Mouse (Mus musculus) liver, embryonic 14.5 days (tissue): ENCODE measurements around the gene Podxl2. TPM values are rescaled to one million over a fixed set of nuclear protein-coding genes. Genes with fewer than 3 reads are reported as not detected.

Experiments used
- ATAC-seq: fragments of 200-750 bp; cut with Nextera tagmentation; 2 replicates; pipeline ENCODE4 v1.8.0; 2017; ENCODE audit warnings: moderate number of reproducible peaks, mild to moderate bottlenecking, moderate library complexity; ENCODE audit not compliant: insufficient read depth
- DNase-seq, 3 experiments: peaks; one replicate each; pipeline ENCODE4 v3.0.0-alpha.2; 2012 to 2013; ENCODE audit warnings: low read depth in 3 of 3, low spot score in 3 of 3
- H3K27ac ChIP-seq: fragments of 300-500 bp; sonication (generic); 2 replicates; pipeline ENCODE4 v1.5.1; 2014; ENCODE audit warnings: moderate library complexity, mild to moderate bottlenecking, control low read depth, inconsistent platforms
- H3K27me3 ChIP-seq: fragments of 300-500 bp; sonication (generic); 2 replicates; pipeline ENCODE4 v1.6.1; 2014; ENCODE audit warnings: mild to moderate bottlenecking, low read length, moderate library complexity; ENCODE audit not compliant: control insufficient read depth, insufficient read depth
- H3K36me3 ChIP-seq: fragments of 300-500 bp; sonication (generic); replicated peaks from 2 replicates; pipeline ENCODE4 v1.6.1; 2014; ENCODE audit warnings: low read depth; ENCODE audit not compliant: control insufficient read depth, insufficient read depth
- H3K4me1 ChIP-seq, 2 experiments: fragments of 200-500 bp in 1 of 2; fragments of 300-500 bp in 1 of 2; sonication (generic) in 1 of 2; replicated peaks; 2 replicates each; pipeline ENCODE4 v1.6.1; 2012 to 2014; ENCODE audit warnings: antibody characterized with exemption in 1 of 2, inconsistent platforms in 1 of 2, low read length in 1 of 2; ENCODE audit not compliant: control insufficient read depth in 2 of 2, insufficient read depth in 2 of 2
- H3K4me2 ChIP-seq: fragments of 300-500 bp; sonication (generic); 2 replicates; pipeline ENCODE4 v1.6.1; 2014; ENCODE audit warnings: low read depth, mild to moderate bottlenecking, control low read depth, moderate library complexity
- H3K4me3 ChIP-seq, 2 experiments: fragments of 200-500 bp in 1 of 2; fragments of 300-500 bp in 1 of 2; sonication (generic) in 1 of 2; 2 replicates each; pipeline ENCODE4 v1.5.1; 2012 to 2014; ENCODE audit warnings: low read depth in 2 of 2, low read length in 2 of 2, mild to moderate bottlenecking in 2 of 2, control low read depth in 1 of 2, inconsistent platforms in 1 of 2, moderate library complexity in 1 of 2; ENCODE audit not compliant: insufficient read depth in 1 of 2
- H3K9ac ChIP-seq: fragments of 300-500 bp; sonication (generic); replicated peaks from 2 replicates; pipeline ENCODE4 v1.6.1; 2014; ENCODE audit warnings: mild to moderate bottlenecking, control low read depth, moderate library complexity
- H3K9me3 ChIP-seq: fragments of 300-500 bp; sonication (generic); 2 replicates; pipeline ENCODE4 v1.6.1; 2016; ENCODE audit warnings: low read length, mixed read lengths; ENCODE audit not compliant: control insufficient read depth
- CTCF ChIP-seq: IDR thresholded peaks from 2 replicates; pipeline ENCODE4 v1.5.1; 2016; ENCODE audit warnings: antibody characterized with exemption, low read depth, control low read depth
- EP300 ChIP-seq: IDR thresholded peaks from 2 replicates; pipeline ENCODE4 v1.6.1; 2016; ENCODE audit warnings: antibody characterized with exemption, low read depth
- WGBS: fragments of 180-500 bp; shearing (Covaris S2); extraction: QIAGEN DNeasy Blood & Tissue Kit; methylation state at CpG from one replicate; pipeline ENCODE4 v1.1.7; 2014; ENCODE audit not compliant: insufficient replicate concordance; 5-methylcytosine and 5-hydroxymethylcytosine counted together
- polyA plus RNA-seq, 2 experiments: library from polyadenylated mRNA; depleted of rRNA in 1 of 2; stranded (reverse) in 1 of 2; unstranded in 1 of 2; fragments of >200 nt; fragmentation: Nextera tagmentation in 1 of 2; extraction: Ambion mirVana in 1 of 2; gene quantifications; 2 replicates each; pipeline versions ENCODE4 v1.2.1 to v1.2.3; 2012 to 2014

Podxl2 gene
- polyA plus RNA-seq, 2 experiments = 1.2 to 1.9 TPM

DNA sequence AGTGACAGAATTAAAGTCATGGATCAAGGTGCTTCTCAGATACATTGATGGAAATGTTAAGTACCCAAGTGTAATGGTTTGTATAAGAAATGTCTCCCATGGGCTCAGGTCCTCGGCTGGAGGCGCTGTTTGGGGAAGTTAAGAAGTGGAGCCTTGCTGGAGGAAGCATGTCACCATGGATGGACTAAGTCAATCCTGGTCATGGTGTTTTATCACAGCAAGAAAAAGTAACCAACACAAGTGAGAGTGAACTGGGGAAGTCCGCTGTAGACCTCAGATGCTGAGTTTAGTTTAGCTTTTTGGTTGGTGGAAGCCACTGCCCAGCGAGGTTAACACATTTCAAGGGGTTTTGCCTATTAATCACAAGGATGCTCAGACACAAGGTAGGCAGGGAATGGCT is 45.3 kb downstream of the Podxl2 start:
- no peak for ATAC-seq

DNA sequence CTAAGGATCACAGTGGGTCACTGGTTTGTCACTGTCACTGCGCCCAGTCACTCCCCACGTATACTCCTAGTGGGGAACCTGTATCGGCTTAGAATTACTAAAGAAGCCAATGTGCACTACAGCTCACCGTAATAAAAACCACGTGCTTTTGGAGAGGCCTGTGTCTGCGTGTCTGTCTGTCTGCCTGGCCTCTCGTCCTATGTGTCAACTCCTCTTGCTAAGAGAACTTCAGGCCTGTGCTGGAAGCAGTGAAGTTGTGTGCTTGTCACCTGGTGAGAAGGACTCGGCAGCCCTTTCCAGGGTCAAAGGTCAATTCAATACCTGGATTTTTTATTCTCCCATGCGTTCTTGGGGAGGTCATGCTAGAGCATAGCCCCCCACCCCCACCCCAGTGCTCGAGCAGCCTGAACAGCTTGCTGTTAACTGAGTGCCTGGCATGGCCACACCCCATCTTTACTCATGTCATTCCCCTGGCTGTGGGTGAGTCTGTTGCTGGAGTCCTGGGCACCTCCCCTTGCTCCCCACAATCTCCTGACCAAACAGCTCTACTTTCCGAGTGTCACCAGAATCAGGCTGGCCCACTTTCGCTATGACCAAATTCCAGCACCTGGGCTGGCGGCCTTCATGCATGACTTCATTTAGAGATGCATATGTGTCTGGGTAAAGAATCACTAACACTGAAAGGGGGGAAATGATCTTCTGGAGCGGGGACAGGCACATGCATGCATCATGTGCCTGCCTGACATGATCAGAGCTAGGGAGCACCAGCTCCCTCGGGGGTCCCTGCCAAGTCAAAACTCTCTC is 46.4 kb downstream of the Podxl2 start:
- no peak overlapping the region for H3K27ac ChIP-seq

More for the DNA sequence above, 45.3 kb downstream of the Podxl2 start:
- Histone ChIP-seq H3K4me3 (no peak overlapping the region), H3K36me3 (peaks cover 3% of the 10 kb centered on the region), H3K27ac (no peak overlapping the region), H3K4me2 (no peak overlapping the region), H3K9me3 (no peaks in the 10 kb centered on the region), H3K4me1 (peaks cover 20 to 25% of the 10 kb centered on the region in 2 experiments), H3K9ac (no peak overlapping the region), H3K27me3 (no peaks in the 10 kb centered on the region)
- no peak for DNase-seq
- WGBS = 64% methylated on average over 4 of the region's 4 CpGs
- TF ChIP-seq EP300 (no peak), CTCF (no peak)

DNA sequence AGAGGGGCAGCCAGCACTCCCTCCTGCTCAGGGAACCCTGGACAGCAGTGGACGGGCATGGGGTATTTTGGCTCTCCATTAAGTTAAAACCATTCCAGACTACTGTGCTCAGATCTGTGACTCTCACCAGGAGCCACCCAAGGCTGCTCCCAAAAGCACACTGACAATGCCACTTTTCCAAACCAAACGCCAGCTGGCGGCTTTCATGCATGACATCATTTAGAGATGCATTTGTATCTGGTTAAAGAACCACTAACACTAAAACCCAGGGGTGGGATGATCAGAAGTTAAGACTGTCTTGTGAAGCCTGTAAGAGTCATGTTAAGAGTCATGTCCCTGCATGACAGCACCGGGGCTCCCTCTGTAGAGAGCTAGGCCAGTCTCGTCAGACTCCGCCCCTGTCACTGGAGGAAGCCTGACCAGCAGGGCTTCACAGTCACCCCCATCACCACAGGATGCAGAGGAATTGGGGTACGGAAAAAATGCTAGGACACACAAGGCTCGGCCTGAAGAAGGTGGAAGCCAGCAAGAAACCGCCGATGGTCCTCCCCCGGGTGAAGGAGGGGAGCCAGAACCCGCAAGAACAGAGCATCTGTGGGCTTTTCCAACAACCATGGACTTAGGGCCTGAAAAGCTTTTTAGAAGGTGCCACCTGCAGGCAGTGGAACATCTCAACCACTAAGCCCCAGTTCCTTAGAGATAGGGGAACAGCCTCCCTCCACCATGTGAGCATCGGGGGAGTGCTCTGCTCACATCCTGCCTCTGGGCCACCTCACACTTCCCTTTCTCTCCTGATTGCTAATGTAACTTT is 47.2 kb downstream of the Podxl2 start:
- H3K9me3 ChIP-seq = no peaks in the 10 kb centered on the region
- WGBS = 61% methylated on average over 13 of the region's 13 CpGs
- TF ChIP-seq EP300 (no peak), CTCF (0 out of 2 replicates have a peak, but pooled peaks have one; percentile 21)
- H3K4me1 ChIP-seq = peaks cover 3 to 9% of the 10 kb centered on the region in 2 experiments; a peak in 3 of 4 replicates
- no peak overlapping the region for H3K9ac ChIP-seq
- no peak for ATAC-seq
- no peak overlapping the region for H3K4me3 ChIP-seq
- no peaks in the 10 kb centered on the region for H3K27me3 ChIP-seq
- no peak overlapping the region for H3K27ac ChIP-seq
- H3K36me3 ChIP-seq = peaks cover 13% of the 10 kb centered on the region; the same call in 1 of the 2 replicates
- no peak overlapping the region for H3K4me2 ChIP-seq
- DNase-seq = no peak

More for the DNA sequence above, 46.4 kb downstream of the Podxl2 start:
- Histone ChIP-seq H3K4me1 (peaks cover 9 to 14% of the 10 kb centered on the region in 2 experiments), H3K4me3 (no peak overlapping the region), H3K4me2 (no peak overlapping the region), H3K9ac (no peak overlapping the region), H3K27me3 (no peaks in the 10 kb centered on the region), H3K9me3 (no peaks in the 10 kb centered on the region), H3K36me3 (peaks cover 6% of the 10 kb centered on the region; the same call in 1 of the 2 replicates)
- ATAC-seq (no peak), DNase-seq (no peak)
- TF ChIP-seq EP300 (no peak), CTCF (no peak)
- 60% methylated on average over 15 of the region's 15 CpGs for WGBS

DNA sequence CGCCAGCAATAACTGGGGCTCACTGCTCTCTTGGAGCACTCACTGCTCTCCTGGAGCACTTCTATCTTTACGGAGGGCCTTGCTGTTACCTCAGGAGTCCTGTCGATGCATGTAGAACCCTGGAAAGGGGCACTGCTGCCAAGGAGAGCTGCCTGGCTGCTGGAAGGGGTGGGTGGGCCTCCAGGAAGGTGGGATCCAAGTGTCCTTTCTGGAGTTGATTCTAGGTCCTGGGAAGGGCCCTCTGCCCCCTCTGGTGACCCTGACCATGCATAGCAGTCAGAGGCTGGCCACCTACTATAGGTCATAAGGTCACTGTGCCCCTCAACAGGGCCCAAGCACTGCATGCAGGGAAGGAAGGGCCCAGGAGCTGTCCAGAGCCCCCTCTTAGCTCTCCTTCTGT is 47.9 kb downstream of the Podxl2 start:
- DNase-seq (no peak), ATAC-seq (no peak)
- no peak overlapping the region for H3K27ac ChIP-seq
- H3K4me1 ChIP-seq = peaks cover 0 to 4% of the 10 kb centered on the region in 2 experiments; a peak in 2 of 4 replicates
- 76% methylated on average over 3 of the region's 3 CpGs for WGBS
- no peak for TF ChIP-seq EP300
- no peak for TF ChIP-seq CTCF
- H3K9me3 ChIP-seq = no peaks in the 10 kb centered on the region
- no peak overlapping the region for H3K9ac ChIP-seq
- no peak overlapping the region for H3K4me2 ChIP-seq
- H3K4me3 ChIP-seq = no peak overlapping the region
- H3K27me3 ChIP-seq = no peaks in the 10 kb centered on the region
- peaks cover 13% of the 10 kb centered on the region; the same call in 1 of the 2 replicates for H3K36me3 ChIP-seq

DNA sequence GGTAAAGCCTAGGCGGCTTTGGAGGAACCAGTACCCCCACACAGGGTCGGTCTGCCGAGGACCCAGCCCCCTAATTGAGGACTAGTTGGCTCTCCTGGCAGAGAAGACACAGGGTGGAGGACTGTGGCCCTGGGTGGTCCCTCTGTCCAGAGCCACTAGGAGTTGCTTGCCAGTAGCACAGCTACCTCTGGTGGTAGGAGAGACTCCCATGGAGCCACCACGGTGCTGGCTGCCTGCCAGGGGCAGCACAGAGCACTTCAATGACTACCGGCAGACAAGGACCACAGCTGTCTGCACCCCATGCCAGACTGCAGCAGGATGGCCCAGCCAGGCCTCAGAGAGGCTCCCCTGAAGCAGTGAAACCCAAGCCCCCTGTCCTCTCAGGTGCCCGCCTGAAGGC is 48.3 kb downstream of the Podxl2 start:
- Histone ChIP-seq H3K4me3 (no peak overlapping the region), H3K4me2 (no peak overlapping the region), H3K4me1 (peaks cover 0 to 4% of the 10 kb centered on the region in 2 experiments; a peak in 2 of 4 replicates), H3K27ac (no peak overlapping the region), H3K27me3 (no peaks in the 10 kb centered on the region), H3K9ac (no peak overlapping the region), H3K36me3 (peaks cover 13% of the 10 kb centered on the region; the same call in 1 of the 2 replicates), H3K9me3 (no peaks in the 10 kb centered on the region)
- DNase-seq (no peak), ATAC-seq (peak; percentile 16; the same call in 1 of the 2 replicates)
- 32% methylated on average over 6 of the region's 6 CpGs for WGBS
- TF ChIP-seq EP300 (no peak), CTCF (peak; percentile 75)
